33 mouse cellular contexts compared by ENCODE assay signal in the genomic region with DNA sequence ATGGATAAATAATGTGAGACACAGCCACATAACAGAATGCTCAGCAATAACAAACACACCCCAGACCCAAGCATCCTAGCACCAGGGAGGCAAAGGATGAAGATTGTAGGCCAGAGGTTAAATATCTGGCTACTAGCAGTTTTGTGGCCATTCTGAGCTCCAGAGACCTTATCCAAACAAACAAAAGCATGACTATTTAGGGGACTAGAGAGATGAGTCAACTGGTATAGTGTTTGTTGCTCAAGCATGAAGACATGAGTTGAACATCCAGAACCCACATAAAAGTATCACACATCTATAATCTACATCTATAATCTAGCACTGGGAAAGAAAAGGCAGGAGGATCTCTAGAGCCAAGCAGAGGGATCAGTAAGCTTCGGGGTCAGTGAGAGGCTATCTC.
"Had no signal": no experiment of that assay in that cellular context is flagged by ENCODE, and none has a peak within 500 bp of the region (broad histone marks: within the 10 kb centered on the region; RNA-seq: fewer than 3 reads in every experiment).

No protein-coding gene starts in this region.

- H3K4me1 ChIP-seq: hindbrain, embryonic 10.5 days; hindbrain, embryonic 12.5 days; hindbrain, embryonic 13.5 days; hindbrain, embryonic 15.5 days; intestine, embryonic 15.5 days had no signal

- DNase-seq: heart, postnatal 10 days; heart, postnatal 14 days; heart, postnatal 36 days; heart, postnatal 4 days; kidney, adult 11 months; kidney, adult 18-20 months; kidney, adult 2 months; kidney, adult 8-10 months; kidney, adult 9 months; kidney, postnatal 10 days; kidney, postnatal 14 days; kidney, postnatal 25 days; kidney, postnatal 36 days; kidney, postnatal 4 days; layer of hippocampus, adult 9-11 months; layer of hippocampus, postnatal 36 days had no signal

- H3K36me3 ChIP-seq: heart, embryonic 15.5 days; intestine, embryonic 15.5 days had no signal

- H3K9me3 ChIP-seq: heart, embryonic 13.5 days; heart, embryonic 15.5 days; hindbrain, embryonic 10.5 days; hindbrain, embryonic 12.5 days; hindbrain, embryonic 13.5 days; hindbrain, embryonic 15.5 days; intestine, embryonic 15.5 days; kidney, embryonic 15.5 days had no signal

- H3K27me3 ChIP-seq: heart, embryonic 13.5 days; heart, embryonic 15.5 days; hindbrain, embryonic 12.5 days; hindbrain, embryonic 13.5 days; hindbrain, embryonic 15.5 days; intestine, embryonic 15.5 days; kidney, embryonic 15.5 days had no signal

- H3K27ac ChIP-seq: heart, embryonic 13.5 days; heart, embryonic 15.5 days; hindbrain, embryonic 10.5 days; hindbrain, embryonic 12.5 days; hindbrain, embryonic 13.5 days; hindbrain, embryonic 14.5 days; hindbrain, embryonic 15.5 days; hindbrain, postnatal 0 days; intestine, embryonic 15.5 days; kidney, embryonic 15.5 days; kidney, postnatal 0 days; layer of hippocampus, adult 2 months; left cerebral cortex, adult 2 months had no signal

- ATAC-seq: hindbrain, embryonic 16.5 days; hindbrain, postnatal 0 days; inflammation-experienced regulatory T-cells, adult 6 months; intestine, embryonic 15.5 days; intestine, embryonic 16.5 days; intestine, postnatal 0 days had no signal

- H3K4me3 ChIP-seq: heart, embryonic 13.5 days; heart, embryonic 15.5 days; hindbrain, embryonic 10.5 days; hindbrain, embryonic 12.5 days; hindbrain, embryonic 13.5 days; hindbrain, embryonic 15.5 days; intestine, embryonic 15.5 days; kidney, embryonic 15.5 days; layer of hippocampus, adult 2 months; left cerebral cortex, adult 2 months had no signal
